Mouse (Mus musculus) stomach, embryonic 16.5 days (tissue): ENCODE measurements around the gene Tmem181a. TPM values are rescaled to one million over a fixed set of nuclear protein-coding genes. Genes with fewer than 3 reads are reported as not detected.
"Not testable (repeated sequence)": the region's sequence is repeated elsewhere in the genome, so short reads cannot be mapped to it uniquely, and the experiment has no call there.

Experiments
- ATAC-seq: fragments of 200-750 bp; cut with Nextera tagmentation; 2 replicates; pipeline ENCODE4 v1.8.0; 2017; ENCODE audit warnings: moderate number of reproducible peaks, moderate TSS enrichment; ENCODE audit not compliant: insufficient read depth, low FRiP score
- H3K27ac ChIP-seq: fragments of 300-500 bp; sonication (generic); 2 replicates; pipeline ENCODE4 v1.5.1; 2014; ENCODE audit warnings: low read length
- H3K27me3 ChIP-seq: fragments of 300-500 bp; sonication (generic); 2 replicates; pipeline ENCODE4 v1.6.1; 2014; ENCODE audit warnings: low read length, control low read depth, mixed read lengths; ENCODE audit not compliant: control insufficient read depth, insufficient read depth
- H3K36me3 ChIP-seq: fragments of 300-500 bp; sonication (generic); 2 replicates; pipeline ENCODE4 v1.6.1; 2014; ENCODE audit warnings: low read length; ENCODE audit not compliant: control insufficient read depth, insufficient read depth
- H3K4me1 ChIP-seq: fragments of 300-500 bp; sonication (generic); 2 replicates; pipeline ENCODE4 v1.6.1; 2014; ENCODE audit warnings: low read length, control low read depth, mixed read lengths; ENCODE audit not compliant: control insufficient read depth, insufficient read depth
- H3K4me2 ChIP-seq: fragments of 300-500 bp; sonication (generic); 2 replicates; pipeline ENCODE4 v1.6.1; 2014; ENCODE audit warnings: low read depth, low read length, mixed read lengths
- H3K4me3 ChIP-seq: fragments of 300-500 bp; sonication (generic); replicated peaks from 2 replicates; pipeline ENCODE4 v1.5.1; 2014; ENCODE audit warnings: mild to moderate bottlenecking, low read length
- H3K9ac ChIP-seq: fragments of 300-500 bp; sonication (generic); 2 replicates; pipeline ENCODE4 v1.6.1; 2014; ENCODE audit warnings: low read length
- H3K9me3 ChIP-seq: fragments of 300-500 bp; sonication (generic); replicated peaks from 2 replicates; pipeline ENCODE4 v1.6.1; 2016; ENCODE audit warnings: low read length, control low read depth; ENCODE audit not compliant: control insufficient read depth
- WGBS: fragments of 180-500 bp; shearing (Covaris S2); extraction: QIAGEN DNeasy Blood & Tissue Kit; methylation state at CpG from one replicate; pipeline ENCODE4 v1.1.7; 2014; 5-methylcytosine and 5-hydroxymethylcytosine counted together
- polyA plus RNA-seq: library from polyadenylated mRNA; unstranded; fragments of >200 nt; fragmentation: Nextera tagmentation; extraction: Ambion mirVana; gene quantifications from 2 replicates; pipeline ENCODE4 v1.2.1, GENCODE M21; 2015

The Tmem181a gene
- polyA plus RNA-seq, 1 experiment from 2014 or later = 23.5 TPM

DNA sequence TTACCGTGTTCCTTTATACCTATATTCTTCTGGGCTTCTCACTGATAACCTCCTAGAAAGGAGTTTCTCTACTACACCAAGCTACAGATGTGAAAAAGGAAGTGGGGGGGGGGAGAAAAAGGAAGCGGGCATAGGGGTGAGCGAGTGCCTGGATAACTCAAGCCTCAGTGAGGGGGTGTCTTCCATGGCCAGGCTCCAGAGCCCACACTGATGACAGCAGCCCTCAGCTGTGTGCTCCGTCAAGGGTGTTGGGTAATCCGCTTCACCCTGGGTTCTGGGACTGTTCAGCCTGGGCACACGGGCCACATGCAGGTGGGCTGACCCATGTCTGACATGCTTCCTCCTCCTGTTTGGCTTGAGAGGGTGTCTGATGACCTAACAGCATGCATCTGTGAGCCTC lies 15.3 kb downstream of the Tmem181a start:
- ATAC-seq, H3K27ac ChIP-seq, H3K4me2 ChIP-seq, H3K36me3 ChIP-seq, H3K4me1 ChIP-seq, H3K9me3 ChIP-seq, H3K4me3 ChIP-seq, H3K27me3 ChIP-seq, H3K9ac ChIP-seq: not testable (repeated sequence)
- 87% methylated on average over 6 of the region's 6 CpGs for WGBS

- not testable (repeated sequence) for H3K27me3 ChIP-seq, H3K36me3 ChIP-seq, H3K4me3 ChIP-seq, H3K9me3 ChIP-seq, H3K4me1 ChIP-seq, H3K4me2 ChIP-seq, H3K27ac ChIP-seq, ATAC-seq, H3K9ac ChIP-seq
- WGBS = 93% methylated on average over 4 of the region's 6 CpGs
These were observed 18.0 kb downstream of the Tmem181a start for GRCm38 (mm10) chr17:6274693-6275092.

DNA sequence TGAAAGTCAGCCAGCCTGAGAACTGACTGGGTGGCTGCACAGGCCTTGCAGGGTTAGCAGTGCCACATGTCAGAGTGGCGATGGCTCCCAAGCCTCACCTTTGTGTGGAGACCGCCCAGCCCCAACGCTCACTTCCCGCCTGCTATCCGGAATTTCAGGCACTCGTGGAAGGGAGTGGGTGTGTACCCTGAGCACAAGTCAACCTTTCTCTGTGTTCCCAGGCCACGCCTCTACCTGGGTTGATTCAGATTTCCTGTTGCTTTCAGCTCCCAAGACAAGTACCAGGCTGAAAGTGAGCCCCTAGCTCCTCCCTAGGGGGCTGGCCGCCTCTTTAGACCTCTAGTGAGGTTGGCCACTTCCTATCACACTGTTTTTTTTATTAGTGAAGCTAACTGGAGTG lies 22.5 kb downstream of the Tmem181a start:
- H3K4me2 ChIP-seq, H3K9ac ChIP-seq, H3K4me1 ChIP-seq, H3K36me3 ChIP-seq, H3K27ac ChIP-seq, H3K9me3 ChIP-seq, H3K4me3 ChIP-seq, H3K27me3 ChIP-seq: not testable (repeated sequence)
- ATAC-seq = peak; percentile 93
- 51% methylated on average over 8 of the region's 8 CpGs for WGBS

DNA sequence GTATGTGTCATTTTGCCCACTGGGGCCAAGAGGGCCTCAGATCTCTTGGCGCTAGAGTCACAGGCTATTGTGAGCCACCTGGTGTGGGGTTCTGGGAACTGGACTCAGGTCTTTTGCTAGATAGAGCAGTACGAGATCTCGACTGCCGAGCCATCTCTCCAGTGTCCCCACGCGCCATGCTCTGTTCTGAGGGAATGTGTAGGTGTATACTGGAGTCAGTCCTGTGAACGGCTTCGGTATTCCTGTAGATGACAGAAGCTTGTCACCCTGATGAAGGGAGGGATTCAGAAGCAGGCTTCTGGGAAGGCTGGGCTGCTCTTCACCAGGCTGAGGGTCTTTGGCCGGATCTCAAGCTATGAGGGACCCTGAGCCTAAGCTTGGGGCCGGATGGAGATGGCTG lies 23.1 kb downstream of the Tmem181a start:
- ATAC-seq, H3K27ac ChIP-seq, H3K4me3 ChIP-seq, H3K4me2 ChIP-seq, H3K9ac ChIP-seq, H3K27me3 ChIP-seq, H3K36me3 ChIP-seq, H3K9me3 ChIP-seq, H3K4me1 ChIP-seq: not testable (repeated sequence)
- 90% methylated on average over 7 of the region's 10 CpGs for WGBS

DNA sequence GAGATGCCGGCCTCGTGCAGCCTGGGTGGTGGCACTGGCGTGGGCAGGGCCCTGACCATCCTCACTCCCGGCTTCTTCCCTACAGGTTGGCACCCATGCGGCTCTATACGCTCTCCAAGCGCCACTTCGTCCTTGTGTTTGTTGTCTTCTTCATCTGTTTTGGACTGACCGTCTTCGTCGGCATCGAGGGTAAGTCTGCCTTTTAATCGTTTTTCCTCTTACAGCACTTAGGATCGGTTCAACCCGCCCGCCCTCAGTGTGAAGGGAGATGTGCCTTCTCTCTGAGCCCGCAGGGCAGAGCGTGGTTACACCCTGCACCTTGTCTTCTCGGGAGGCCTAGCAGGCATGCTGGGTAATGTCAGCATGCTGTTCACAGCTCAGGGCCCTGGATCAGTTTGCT lies 23.9 kb downstream of the Tmem181a start:
- ATAC-seq, H3K9me3 ChIP-seq, H3K36me3 ChIP-seq, H3K27me3 ChIP-seq, H3K4me2 ChIP-seq, H3K27ac ChIP-seq, H3K9ac ChIP-seq, H3K4me3 ChIP-seq, H3K4me1 ChIP-seq: not testable (repeated sequence)
- 92% methylated on average over 15 of the region's 19 CpGs for WGBS

DNA sequence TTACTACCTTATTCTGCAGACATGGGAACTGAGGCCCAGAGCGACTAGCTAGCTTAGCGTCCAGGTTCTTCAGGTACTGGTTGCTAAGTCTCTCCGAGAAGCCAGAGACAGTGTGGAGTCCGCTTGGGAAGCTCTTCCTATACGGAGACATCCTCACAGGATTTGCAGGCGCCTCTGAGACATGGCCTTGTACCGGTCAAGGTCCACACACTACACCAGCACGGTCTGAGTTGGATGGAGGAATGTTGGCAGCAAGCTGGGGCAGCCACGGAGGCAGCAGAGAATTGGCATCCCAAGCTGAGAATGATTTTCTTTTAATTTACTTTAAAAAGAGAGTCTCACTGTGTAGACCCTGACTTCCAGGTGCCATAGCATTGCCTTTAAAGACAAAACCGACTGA lies 26.5 kb downstream of the Tmem181a start:
- 96% methylated on average over 7 of the region's 10 CpGs for WGBS
- not testable (repeated sequence) for H3K4me3 ChIP-seq, ATAC-seq, H3K27ac ChIP-seq, H3K36me3 ChIP-seq, H3K4me1 ChIP-seq, H3K27me3 ChIP-seq, H3K9ac ChIP-seq, H3K9me3 ChIP-seq, H3K4me2 ChIP-seq

DNA sequence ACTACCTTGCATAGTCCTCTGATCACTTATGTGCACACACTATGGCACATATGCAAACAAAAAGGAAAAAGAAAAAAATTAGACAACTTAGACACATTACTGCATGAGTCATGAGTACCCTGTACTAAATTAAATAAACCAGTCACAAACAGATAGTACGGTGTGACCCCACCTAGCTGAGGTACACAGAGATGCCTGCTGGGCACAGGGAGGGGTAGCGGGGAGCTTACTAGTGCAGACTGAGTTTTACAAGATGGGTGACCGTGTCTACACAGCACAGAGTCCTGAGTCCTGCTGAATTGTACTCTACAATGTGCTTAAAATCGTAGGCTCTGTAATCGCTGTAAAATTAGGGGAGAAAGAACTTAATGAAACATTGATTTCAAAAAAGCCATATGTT lies 29.5 kb downstream of the Tmem181a start:
- H3K4me1 ChIP-seq, H3K27ac ChIP-seq, H3K36me3 ChIP-seq, H3K9ac ChIP-seq, H3K27me3 ChIP-seq, H3K4me3 ChIP-seq, H3K9me3 ChIP-seq, ATAC-seq, H3K4me2 ChIP-seq: not testable (repeated sequence)
- WGBS = 89% methylated on average over 5 of the region's 5 CpGs

- not testable (repeated sequence) for H3K4me1 ChIP-seq, H3K9ac ChIP-seq, H3K27me3 ChIP-seq, ATAC-seq, H3K9me3 ChIP-seq, H3K4me3 ChIP-seq, H3K36me3 ChIP-seq, H3K27ac ChIP-seq, H3K4me2 ChIP-seq
- 88% methylated on average over 9 of the region's 12 CpGs for WGBS
These were observed 32.4 kb downstream of the Tmem181a start for GRCm38 (mm10) chr17:6289045-6289444.

DNA sequence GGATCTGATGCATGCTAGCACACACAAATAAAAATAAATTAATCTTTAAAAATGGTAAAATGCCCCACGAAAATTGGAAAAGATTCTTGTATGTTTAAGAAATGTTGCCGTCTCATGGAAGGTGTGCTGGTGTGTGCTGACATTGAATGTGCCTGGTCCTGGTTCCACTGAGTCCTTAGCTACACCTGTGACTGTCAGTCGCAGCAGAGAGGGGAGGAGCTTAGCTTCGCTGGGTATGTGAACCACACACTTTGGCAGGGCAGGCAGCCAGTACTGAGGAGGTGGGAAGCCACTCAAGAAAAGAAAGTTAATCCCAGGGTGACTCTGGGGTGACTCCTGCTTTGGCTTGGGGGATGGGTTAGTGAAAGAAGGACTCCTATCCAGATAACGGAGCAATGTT lies 37.2 kb downstream of the Tmem181a start:
- H3K9ac ChIP-seq, H3K27ac ChIP-seq, H3K27me3 ChIP-seq, H3K4me1 ChIP-seq, H3K4me3 ChIP-seq, H3K4me2 ChIP-seq, H3K36me3 ChIP-seq, ATAC-seq, H3K9me3 ChIP-seq: not testable (repeated sequence)
- no CpG with 5 or more reads among the region's 5 CpGs for WGBS
